Mouse (Mus musculus) neutrophil, adult 5-6 weeks (primary cell): Measurements from ENCODE around the gene Foxp1. TPM values are rescaled to one million over a fixed set of nuclear protein-coding genes. Genes with fewer than 3 reads are reported as not detected.

Experiments used
- ATAC-seq: fragments of 151-379, 151-347 bp; 2 replicates; pipeline ENCODE4 v1.8.0; 2017; ENCODE audit warnings: mild to moderate bottlenecking, moderate TSS enrichment; ENCODE audit not compliant: insufficient number of reproducible peaks, poor library complexity, low FRiP score, severe bottlenecking; ENCODE audit errors: extremely low read depth
- total RNA-seq: library from RNA; stranded (forward); fragments of 200-1000 nt; gene quantifications from 2 replicates; pipeline ENCODE4 v1.2.3, GENCODE M21; 2017

Foxp1 gene
- total RNA-seq, 1 experiment from 2014 or later: 448 TPM

DNA sequence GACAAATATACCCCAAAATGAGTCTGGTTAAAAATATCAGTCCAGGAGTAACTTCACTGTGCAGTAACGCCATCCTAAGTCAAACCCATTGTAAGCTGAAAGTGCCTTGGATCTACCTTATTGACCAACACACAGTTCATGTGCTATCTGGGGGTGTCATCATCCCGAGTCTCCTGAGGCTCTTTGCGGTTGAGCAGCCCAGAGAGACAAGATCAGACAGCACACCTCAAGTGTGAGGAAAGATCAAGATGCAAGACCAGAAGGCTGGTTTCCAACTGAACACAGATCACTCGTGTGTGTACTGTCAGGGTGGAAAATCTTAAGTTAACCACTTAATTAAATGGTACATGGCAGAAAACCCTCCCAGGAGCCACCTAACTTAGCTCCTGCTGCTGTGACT, 238.5 kb downstream of the Foxp1 start:
- ATAC-seq: 0 out of 2 replicates have a peak, but pooled peaks have one; percentile 11

DNA sequence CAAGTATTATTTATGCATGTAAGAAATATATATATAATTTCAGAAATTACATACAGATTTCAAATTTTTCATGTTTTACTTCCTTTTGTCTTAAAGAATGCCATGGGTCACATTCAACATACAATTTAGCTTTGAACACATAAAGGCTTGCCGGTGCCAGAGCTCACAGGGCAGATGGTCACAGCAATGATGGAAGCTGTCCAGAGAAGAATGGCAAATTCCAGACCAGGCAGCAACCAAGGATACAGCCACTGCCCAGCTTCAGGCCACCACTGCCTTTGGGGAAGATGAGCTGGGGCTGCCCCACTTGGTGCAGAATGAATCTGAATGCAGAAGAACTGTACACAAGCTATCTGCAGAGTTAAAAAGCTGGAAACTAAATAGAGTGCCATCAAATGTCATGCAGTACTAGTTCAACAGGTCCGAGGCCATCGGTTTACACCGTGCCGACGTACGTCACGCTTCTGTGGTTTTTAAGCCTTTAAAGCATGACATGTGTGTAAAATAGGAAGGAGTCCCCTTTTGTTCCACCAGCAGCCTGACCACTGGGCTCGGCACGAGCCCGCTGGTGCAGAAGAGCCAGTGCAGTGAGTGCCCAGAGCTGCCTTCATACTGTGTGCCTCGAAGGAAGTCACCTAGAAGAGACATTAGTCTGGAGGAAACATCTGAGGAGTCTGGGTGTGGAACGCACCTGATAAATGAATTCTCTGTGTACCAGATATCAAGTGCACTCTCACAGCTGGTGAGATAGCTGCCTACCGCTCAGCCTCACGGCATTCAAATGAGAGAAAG, 239.5 kb downstream of the Foxp1 start:
- peak; percentile 40 for ATAC-seq

- ATAC-seq: no peak
These were observed 241.1 kb downstream of the Foxp1 start for GRCm38 (mm10) chr6:99281433-99281832.

- ATAC-seq: no peak
These were observed 241.9 kb downstream of the Foxp1 start for GRCm38 (mm10) chr6:99280619-99281018.

- no peak for ATAC-seq
These were observed 245.3 kb downstream of the Foxp1 start for GRCm38 (mm10) chr6:99277251-99277650.

DNA sequence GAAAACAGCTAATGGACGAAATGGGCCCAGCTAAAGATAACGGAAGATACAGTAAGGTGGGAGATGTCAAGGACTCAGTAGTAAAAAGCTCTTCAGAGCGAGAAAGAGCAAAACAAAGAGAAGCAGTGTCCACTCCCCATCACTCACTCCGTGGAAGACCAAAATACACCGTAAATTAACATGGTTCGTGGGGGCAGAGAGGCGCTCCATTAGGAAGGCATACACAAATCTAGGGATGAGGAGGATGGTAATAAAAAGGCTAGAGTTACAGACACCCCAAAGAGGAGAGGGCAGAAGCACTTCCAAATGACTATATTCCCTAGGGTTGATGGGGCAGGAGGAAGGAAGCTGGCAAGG, 246.2 kb downstream of the Foxp1 start:
- ATAC-seq: no peak

DNA sequence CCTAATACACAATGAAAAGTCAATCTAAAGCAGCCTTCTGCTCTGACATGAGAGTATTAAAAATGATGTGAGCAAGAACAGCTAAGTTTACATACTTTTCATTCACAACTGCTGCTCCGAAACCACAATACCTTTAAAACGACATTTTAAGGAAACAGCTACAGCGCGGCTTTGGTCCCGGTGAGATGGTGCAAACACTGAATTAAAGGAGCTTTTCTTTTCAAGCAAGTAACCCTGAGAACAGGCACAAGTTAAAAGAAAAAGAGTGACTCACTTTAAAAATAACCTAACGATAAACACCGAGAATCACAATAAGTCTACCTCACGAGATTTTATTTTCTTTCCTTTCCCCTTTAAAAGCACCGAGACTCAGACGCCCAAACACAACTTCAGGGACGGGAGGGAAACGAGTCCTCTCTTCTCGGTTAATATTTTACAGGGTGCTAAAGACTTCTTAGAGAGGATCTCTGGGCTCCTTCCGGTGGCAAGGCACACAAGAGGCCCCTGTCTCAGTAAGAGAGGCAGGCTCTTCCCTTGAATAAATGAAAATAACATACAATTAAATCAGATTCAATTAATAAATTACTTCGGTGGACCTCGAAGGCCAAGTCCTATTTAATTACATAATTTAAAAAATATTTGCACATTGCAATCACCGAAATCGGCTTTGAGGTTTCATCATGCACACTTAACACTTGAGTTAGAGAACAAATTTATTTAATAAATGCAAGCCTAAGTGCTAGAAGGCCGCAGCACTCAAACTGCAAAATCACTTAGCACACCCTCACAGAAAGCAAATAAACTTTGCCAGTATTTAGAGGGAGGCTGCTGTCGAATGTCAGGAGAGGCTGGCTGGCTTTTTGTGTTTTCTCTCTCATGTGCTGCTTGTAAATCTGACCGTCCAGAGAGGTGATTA, 246.9 kb downstream of the Foxp1 start:
- no peak for ATAC-seq

DNA sequence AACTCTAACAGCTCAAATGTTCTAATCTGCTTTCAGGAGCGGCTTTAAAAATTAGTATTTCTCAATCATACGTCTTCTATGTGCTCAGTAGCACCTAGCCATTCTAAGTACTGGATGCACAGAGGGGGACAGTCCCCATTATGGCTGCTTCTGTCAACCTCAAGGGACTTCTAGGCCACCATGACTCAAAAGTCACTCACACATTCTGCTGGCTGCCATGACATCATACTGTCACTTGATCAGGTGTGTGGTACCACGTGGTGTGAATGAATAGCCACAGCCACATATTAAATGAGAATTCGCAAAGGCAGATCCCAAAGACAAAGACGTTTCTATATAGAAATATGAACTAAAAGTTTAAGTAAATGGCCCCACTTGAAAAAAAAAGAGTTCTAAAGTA, 247.9 kb downstream of the Foxp1 start:
- ATAC-seq: peak; percentile 49; the same call in 1 of the 2 replicates

DNA sequence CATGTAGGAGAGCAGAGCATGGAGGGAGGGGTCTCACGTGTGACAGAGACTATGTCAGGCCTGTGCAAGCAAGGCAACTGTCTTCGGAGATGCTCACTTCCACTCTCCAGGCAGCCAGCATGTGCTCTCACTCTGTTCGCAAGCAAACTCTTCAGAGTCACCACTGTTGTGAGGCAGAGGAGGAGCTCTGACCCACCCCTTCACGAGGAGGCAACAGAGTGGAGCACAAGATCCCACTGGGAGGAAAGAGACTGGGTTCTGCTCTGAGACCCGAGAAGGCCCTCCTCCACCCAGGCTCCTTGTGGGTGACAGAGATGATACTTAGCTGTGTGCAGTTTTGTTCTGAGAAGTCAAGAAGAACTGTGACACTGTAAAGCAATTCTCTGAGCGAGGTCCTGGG, 248.3 kb downstream of the Foxp1 start:
- no peak for ATAC-seq

DNA sequence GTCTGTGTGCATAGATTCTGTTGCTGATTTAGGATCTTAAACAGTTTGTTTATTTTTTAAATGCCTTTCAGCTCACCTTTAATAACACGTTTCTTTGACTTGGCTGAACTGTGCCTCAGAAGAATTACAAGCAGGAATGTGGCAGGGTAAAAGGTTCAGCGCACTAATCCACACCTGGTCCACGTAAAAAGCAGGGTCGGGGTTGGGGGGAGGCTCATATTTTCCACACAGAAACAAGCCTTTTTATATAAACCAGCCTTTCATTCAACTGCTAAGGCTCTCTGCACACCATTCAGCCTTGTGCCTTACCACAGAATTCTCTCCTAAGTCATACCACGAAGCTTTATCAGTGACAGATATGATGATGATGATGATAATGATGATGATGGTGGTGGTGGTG, 249.3 kb downstream of the Foxp1 start:
- ATAC-seq: no peak

DNA sequence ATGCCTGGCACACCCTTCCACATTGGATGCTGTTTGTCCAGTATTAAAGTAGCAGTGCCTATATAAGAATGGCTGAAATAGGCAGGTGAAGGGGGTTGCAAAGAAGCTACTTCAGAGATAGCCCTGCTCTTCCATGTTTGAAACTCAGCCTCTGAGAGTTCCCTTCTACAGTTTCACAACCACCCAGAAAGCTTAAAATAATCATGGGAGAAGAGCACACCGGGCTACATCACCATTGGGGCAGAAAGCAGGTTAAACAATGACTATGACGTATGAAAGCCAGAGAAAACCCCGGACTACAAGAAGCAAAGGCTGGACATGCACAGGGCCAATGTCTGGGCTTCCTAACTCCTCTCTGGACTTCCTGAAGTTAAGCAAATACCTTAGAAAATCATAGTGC, 250.3 kb downstream of the Foxp1 start:
- ATAC-seq: no peak

DNA sequence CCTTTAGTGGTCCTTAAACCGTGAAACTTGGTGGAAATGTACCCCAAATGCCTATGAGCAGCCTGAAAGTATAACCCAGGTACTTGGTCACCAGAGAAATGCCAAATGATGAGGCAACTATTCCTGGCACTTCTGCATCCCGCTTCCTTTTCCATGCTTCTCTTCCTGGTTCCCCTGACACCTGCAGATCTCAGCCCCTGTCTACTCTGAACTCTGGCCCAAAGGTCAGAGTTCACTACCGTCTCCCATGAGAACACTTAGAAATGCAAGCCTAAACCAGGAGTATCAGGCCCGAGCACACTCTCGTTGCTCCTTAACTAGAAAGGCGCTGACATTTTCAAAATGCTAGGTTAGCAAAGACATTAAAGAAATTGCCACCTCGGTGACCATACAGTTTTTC, 250.8 kb downstream of the Foxp1 start:
- no peak for ATAC-seq

- ATAC-seq: no peak
These were observed 252.6 kb downstream of the Foxp1 start for GRCm38 (mm10) chr6:99269921-99270320.

GRCm38 (mm10) chr6:99268171-99269061, 254.1 kb downstream of the Foxp1 start:
- no peak for ATAC-seq

- ATAC-seq: peak; percentile 18; the same call in 1 of the 2 replicates
These were observed 256.4 kb downstream of the Foxp1 start for GRCm38 (mm10) chr6:99265945-99266656.

GRCm38 (mm10) chr6:99265173-99265572, 257.3 kb downstream of the Foxp1 start:
- ATAC-seq: no peak

GRCm38 (mm10) chr6:99264192-99265093, 258.1 kb downstream of the Foxp1 start:
- ATAC-seq: no peak

DNA sequence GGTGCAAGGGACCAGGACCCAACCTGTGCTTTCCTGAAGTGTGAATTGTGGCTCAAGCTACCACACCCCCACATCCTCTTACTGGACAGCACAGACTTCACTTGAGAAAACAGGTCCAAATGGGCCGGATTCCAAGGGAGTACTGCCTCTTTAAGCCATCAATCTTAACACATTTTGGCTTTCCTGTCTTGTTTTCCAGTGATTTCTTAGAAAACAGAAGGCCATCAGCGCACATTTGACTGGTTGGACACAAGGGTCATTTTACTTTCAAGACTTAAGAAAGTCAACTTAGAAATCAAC, 258.7 kb downstream of the Foxp1 start:
- ATAC-seq: no peak; the same call in 1 of the 2 replicates
